Mouse (Mus musculus) forebrain, embryonic 16.5 days (tissue): ENCODE results near the gene Pdk2. TPM values are rescaled to one million over a fixed set of nuclear protein-coding genes. Genes with fewer than 3 reads are reported as not detected.
A peak's percentile ranks its signal among the peaks of the same experiment; 100 is the strongest.

Experiments used
- ATAC-seq: fragments of 200-750 bp; cut with Nextera tagmentation; 2 replicates; pipeline ENCODE4 v1.8.0; 2017; ENCODE audit warnings: mild to moderate bottlenecking, moderate library complexity
- H3K27ac ChIP-seq: fragments of 300-500 bp; sonication (generic); 2 replicates; pipeline ENCODE4 v1.5.1; 2014; ENCODE audit warnings: low read length, control low read depth
- H3K27me3 ChIP-seq: fragments of 300-500 bp; sonication (generic); replicated peaks from 2 replicates; pipeline ENCODE4 v1.6.1; 2014; ENCODE audit warnings: low read length; ENCODE audit not compliant: control insufficient read depth, insufficient read depth
- H3K36me3 ChIP-seq: fragments of 300-500 bp; sonication (generic); 2 replicates; pipeline ENCODE4 v1.6.1; 2014; ENCODE audit not compliant: control insufficient read depth, insufficient read depth
- H3K4me1 ChIP-seq: fragments of 300-500 bp; sonication (generic); replicated peaks from 2 replicates; pipeline ENCODE4 v1.6.1; 2014; ENCODE audit warnings: low read length; ENCODE audit not compliant: control insufficient read depth, insufficient read depth
- H3K4me2 ChIP-seq: fragments of 300-500 bp; sonication (generic); 2 replicates; pipeline ENCODE4 v1.6.1; 2014; ENCODE audit warnings: mild to moderate bottlenecking, low read length, control low read depth
- H3K4me3 ChIP-seq: fragments of 300-500 bp; sonication (generic); replicated peaks from 2 replicates; pipeline ENCODE4 v1.5.1; 2014; ENCODE audit warnings: mild to moderate bottlenecking, low read length, control low read depth
- H3K9ac ChIP-seq: fragments of 300-500 bp; sonication (generic); replicated peaks from 2 replicates; pipeline ENCODE4 v1.6.1; 2014; ENCODE audit warnings: low read depth, low read length, control low read depth
- H3K9me3 ChIP-seq: fragments of 300-500 bp; sonication (generic); 2 replicates; pipeline ENCODE4 v1.6.1; 2016; ENCODE audit warnings: low read length; ENCODE audit not compliant: control insufficient read depth
- WGBS: fragments of 180-500 bp; shearing (Covaris S2); extraction: QIAGEN DNeasy Blood & Tissue Kit; methylation state at CpG from one replicate; pipeline ENCODE4 v1.1.7; 2014; 5-methylcytosine and 5-hydroxymethylcytosine counted together
- polyA plus RNA-seq: library from polyadenylated mRNA; unstranded; fragments of >200 nt; fragmentation: Nextera tagmentation; extraction: Ambion mirVana; gene quantifications from 2 replicates; pipeline ENCODE4 v1.2.1, GENCODE M21; 2015

Pdk2 gene
- polyA plus RNA-seq, 1 experiment from 2014 or later: 27.6 TPM

GRCm38 (mm10) chr11:94992754-94993606 is 48.2 kb downstream of the Pdk2 start:
- Histone ChIP-seq H3K36me3 (peaks cover 7% of the 10 kb centered on the region; the same call in 1 of the 2 replicates), H3K27me3 (no peaks in the 10 kb centered on the region), H3K4me2 (peak overlapping the region; percentile 97), H3K9me3 (no peaks in the 10 kb centered on the region), H3K4me3 (peak overlapping the region; percentile 94), H3K27ac (no peak overlapping the region), H3K9ac (peak overlapping the region; percentile 97), H3K4me1 (peaks cover 67% of the 10 kb centered on the region)
- WGBS: under 1% methylated on average over 22 of the region's 22 CpGs
- no peak for ATAC-seq

- Histone ChIP-seq H3K4me1 (peaks cover 62% of the 10 kb centered on the region), H3K9me3 (no peaks in the 10 kb centered on the region), H3K9ac (peak overlapping the region; percentile 97), H3K27me3 (no peaks in the 10 kb centered on the region), H3K4me2 (peak overlapping the region; percentile 97), H3K36me3 (peaks cover 2% of the 10 kb centered on the region; the same call in 1 of the 2 replicates), H3K4me3 (peak overlapping the region; percentile 94), H3K27ac (no peak overlapping the region)
- no peak for ATAC-seq
- under 1% methylated on average over 20 of the region's 20 CpGs for WGBS
Measured at GRCm38 (mm10) chr11:94992480-94992753, 48.7 kb downstream of the Pdk2 start.

- ATAC-seq: no peak
- Histone ChIP-seq H3K27me3 (no peaks in the 10 kb centered on the region), H3K4me2 (peak overlapping the region; percentile 97), H3K27ac (peak overlapping the region; percentile 95), H3K4me3 (peak overlapping the region; percentile 94), H3K9me3 (no peaks in the 10 kb centered on the region), H3K4me1 (peaks cover 60% of the 10 kb centered on the region), H3K9ac (peak overlapping the region; percentile 97), H3K36me3 (0 out of 2 replicates have a peak, but pooled peaks cover under 1% of the 10 kb centered on the region)
- WGBS: under 1% methylated on average over 94 of the region's 99 CpGs
Measured at GRCm38 (mm10) chr11:94991641-94992479, 49.3 kb downstream of the Pdk2 start.

GRCm38 (mm10) chr11:94990749-94991577 is 50.2 kb downstream of the Pdk2 start, which contains the start of gene Ppp1r9b:
TSS of gene Ppp1r9b (plus strand) at chr11:94991035.
- Histone ChIP-seq H3K9me3 (no peaks in the 10 kb centered on the region), H3K27me3 (no peaks in the 10 kb centered on the region), H3K36me3 (no peaks in the 10 kb centered on the region), H3K4me1 (peaks cover 55% of the 10 kb centered on the region), H3K9ac (peak within 1 kb of the TSS; percentile 97), H3K4me2 (peak within 1 kb of the TSS; percentile 97), H3K27ac (peak within 1 kb of the TSS; percentile 95), H3K4me3 (peak within 1 kb of the TSS; percentile 94)
- ATAC-seq: peak; percentile 86
- 0% methylated on average over 49 of the region's 69 CpGs for WGBS

GRCm38 (mm10) chr11:94990102-94990748 is 50.9 kb downstream of the Pdk2 start:
- ATAC-seq: no peak
- Histone ChIP-seq H3K4me3 (peak overlapping the region; percentile 94), H3K4me1 (peaks cover 48% of the 10 kb centered on the region), H3K4me2 (peak overlapping the region; percentile 63), H3K36me3 (no peaks in the 10 kb centered on the region), H3K9ac (peak overlapping the region; percentile 97), H3K27ac (peak overlapping the region; percentile 95), H3K27me3 (no peaks in the 10 kb centered on the region), H3K9me3 (no peaks in the 10 kb centered on the region)
- 47% methylated on average over 6 of the region's 6 CpGs for WGBS

- peak; percentile 70 for ATAC-seq
- Histone ChIP-seq H3K4me2 (peak overlapping the region; percentile 63), H3K9me3 (no peaks in the 10 kb centered on the region), H3K36me3 (no peaks in the 10 kb centered on the region), H3K27ac (peak overlapping the region; percentile 95), H3K4me3 (peak overlapping the region; percentile 94), H3K9ac (peak overlapping the region; percentile 60), H3K4me1 (peaks cover 42% of the 10 kb centered on the region), H3K27me3 (no peaks in the 10 kb centered on the region)
- WGBS: under 1% methylated on average over 12 of the region's 12 CpGs
Measured at GRCm38 (mm10) chr11:94989562-94990017, 51.6 kb downstream of the Pdk2 start.

- H3K9ac ChIP-seq: peak overlapping the region; percentile 60
- no peak for ATAC-seq
- WGBS: 16% methylated on average over 10 of the region's 10 CpGs
- H3K27me3 ChIP-seq: no peaks in the 10 kb centered on the region
- H3K4me1 ChIP-seq: peaks cover 36% of the 10 kb centered on the region
- no peaks in the 10 kb centered on the region for H3K9me3 ChIP-seq
- peak overlapping the region; percentile 63 for H3K4me2 ChIP-seq
- H3K36me3 ChIP-seq: no peaks in the 10 kb centered on the region
- peak overlapping the region; percentile 95 for H3K27ac ChIP-seq
- peak overlapping the region; percentile 94 for H3K4me3 ChIP-seq
Measured at GRCm38 (mm10) chr11:94988780-94989561, 52.2 kb downstream of the Pdk2 start.

GRCm38 (mm10) chr11:94987851-94988250 is 53.3 kb downstream of the Pdk2 start:
- no peak overlapping the region for H3K9ac ChIP-seq
- no peaks in the 10 kb centered on the region for H3K27me3 ChIP-seq
- H3K4me2 ChIP-seq: no peak overlapping the region
- no peak for ATAC-seq
- H3K27ac ChIP-seq: no peak overlapping the region
- peaks cover 24% of the 10 kb centered on the region for H3K4me1 ChIP-seq
- H3K4me3 ChIP-seq: no peak overlapping the region
- H3K36me3 ChIP-seq: no peaks in the 10 kb centered on the region
- 85% methylated on average over 8 of the region's 8 CpGs for WGBS
- no peaks in the 10 kb centered on the region for H3K9me3 ChIP-seq
